Mouse (Mus musculus) adrenal gland, adult (tissue): Measurements from ENCODE around the gene Rbm39.
"Not testable (repeated sequence)": the region's sequence is repeated elsewhere in the genome, so short reads cannot be mapped to it uniquely, and the experiment has no call there.

ENCODE experiments used
- DNase-seq, 2 experiments: peaks; one replicate each; pipeline ENCODE4 v3.0.0; 2022 to 2023; ENCODE audit warnings: low spot score in 1 of 2; ENCODE audit not compliant: inconsistent age in 2 of 2

The Rbm39 gene

GRCm38 (mm10) chr2:156180824-156181590 is 969 bp upstream of the Rbm39 start:
- DNase-seq = peak in 1 of 2 experiments; percentile 72

- no peak for DNase-seq
Observed at GRCm38 (mm10) chr2:156179796-156180093, 293 bp downstream of the Rbm39 start.

GRCm38 (mm10) chr2:156179046-156179795 is 817 bp downstream of the Rbm39 start:
- peak; percentile 82 to 94 for DNase-seq

GRCm38 (mm10) chr2:156177651-156178050 is 2.4 kb downstream of the Rbm39 start:
- DNase-seq = peak in 1 of 2 experiments; percentile 65

GRCm38 (mm10) chr2:156177079-156177478 is 3.0 kb downstream of the Rbm39 start:
- no peak for DNase-seq

DNA sequence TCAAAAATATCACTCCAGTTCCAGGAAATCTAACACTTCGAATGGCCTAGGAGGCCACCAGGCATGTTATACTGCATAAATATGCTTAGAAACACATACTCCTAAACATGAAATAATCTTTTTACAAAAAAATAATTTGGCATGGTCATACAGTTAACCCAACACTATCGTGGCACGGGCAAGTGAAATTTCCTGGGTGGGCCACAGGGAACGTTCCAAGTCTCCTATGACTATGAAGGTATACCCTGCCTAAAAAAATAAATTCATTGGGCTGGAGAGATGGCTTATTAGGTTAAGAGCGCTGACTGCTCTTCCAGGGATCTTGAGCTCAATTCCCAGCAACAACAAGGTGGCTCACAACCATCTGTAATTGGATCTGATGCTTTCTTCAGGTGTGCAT is 13.5 kb downstream of the Rbm39 start:
- DNase-seq = no peak

DNA sequence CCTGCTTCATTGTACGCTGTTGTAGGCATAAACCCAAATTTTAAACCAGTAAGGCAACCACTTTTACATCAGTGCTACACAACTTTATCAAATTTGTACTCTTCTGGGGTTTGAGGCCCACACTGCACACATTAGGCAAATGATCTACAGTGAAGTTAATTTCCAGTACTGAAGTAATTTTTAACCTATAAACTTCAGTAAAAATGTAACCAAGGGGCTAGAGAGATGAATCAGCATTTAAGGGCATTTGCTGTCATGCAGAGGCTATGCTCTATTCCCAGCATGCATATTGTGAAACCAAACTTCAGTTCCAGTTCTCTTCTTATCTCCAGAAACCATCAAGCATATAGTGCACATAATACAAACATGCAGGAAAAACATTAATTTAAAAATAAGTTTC is 14.6 kb downstream of the Rbm39 start:
- no peak for DNase-seq

- DNase-seq = no peak
Observed at GRCm38 (mm10) chr2:156151538-156151937, 28.5 kb downstream of the Rbm39 start.

DNA sequence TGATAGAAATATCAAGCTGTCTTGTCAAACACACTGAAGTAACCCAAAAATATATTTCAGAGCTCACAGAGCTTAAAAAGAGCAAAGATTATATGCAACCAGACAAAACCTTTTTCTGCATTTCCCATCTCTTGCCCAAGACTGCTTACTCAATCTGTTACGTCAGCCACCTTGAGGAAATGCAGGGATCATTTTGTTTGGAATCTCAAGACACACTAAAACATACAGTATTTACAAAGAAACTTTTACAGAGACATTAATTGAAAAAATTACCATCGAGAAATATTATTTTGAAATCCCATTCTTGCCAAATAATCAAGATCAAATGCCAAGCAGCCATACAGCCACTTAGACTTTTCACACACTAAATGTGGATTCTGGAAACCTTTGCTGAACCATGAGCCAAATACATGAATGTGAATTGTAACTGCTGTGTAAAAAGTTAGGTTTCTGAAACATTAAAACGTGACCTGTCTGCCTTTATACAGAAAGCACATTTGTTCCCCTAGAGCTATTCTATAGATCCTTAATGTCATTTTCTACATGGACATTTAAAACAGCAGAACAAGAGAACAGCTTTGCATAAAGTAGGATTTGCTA is 32.6 kb downstream of the Rbm39 start:
- DNase-seq = peak in 1 of 2 experiments; percentile 60

DNA sequence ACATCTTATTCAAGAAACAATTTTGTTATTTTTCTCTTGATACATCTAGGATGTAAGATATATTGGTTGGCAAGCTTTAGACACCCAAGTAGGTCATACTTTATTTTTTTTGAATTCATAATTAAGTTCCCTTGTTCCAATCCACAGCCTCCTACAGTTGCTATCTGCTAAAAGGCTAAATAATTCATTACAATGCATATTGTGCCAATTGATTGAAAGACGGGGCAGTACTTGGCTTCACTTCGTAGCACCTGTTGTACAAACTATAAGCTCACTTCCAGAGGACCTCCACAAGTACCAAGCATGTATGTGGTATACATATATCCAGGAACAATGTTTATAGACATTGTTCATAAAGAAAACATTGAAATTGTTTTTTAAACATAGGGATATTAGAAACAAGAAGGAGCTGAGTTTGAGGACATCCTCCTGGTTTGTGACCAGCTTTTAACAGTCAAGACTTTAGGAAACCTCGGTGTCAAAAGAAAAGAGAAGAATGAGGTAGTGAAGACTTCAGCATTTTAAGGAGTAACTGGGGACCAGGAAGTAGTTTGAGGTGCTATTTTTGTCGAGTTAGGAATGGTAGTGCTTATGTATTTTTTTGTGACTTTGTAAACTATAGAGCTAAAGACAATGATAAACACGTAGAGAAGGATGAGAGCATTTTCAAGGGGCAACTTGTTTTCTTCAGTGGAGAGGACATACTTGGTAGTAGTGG is 33.6 kb downstream of the Rbm39 start:
- no peak for DNase-seq

- DNase-seq = peak in 1 of 2 experiments; percentile 51
Observed at GRCm38 (mm10) chr2:156145486-156146130, 34.4 kb downstream of the Rbm39 start.

DNA sequence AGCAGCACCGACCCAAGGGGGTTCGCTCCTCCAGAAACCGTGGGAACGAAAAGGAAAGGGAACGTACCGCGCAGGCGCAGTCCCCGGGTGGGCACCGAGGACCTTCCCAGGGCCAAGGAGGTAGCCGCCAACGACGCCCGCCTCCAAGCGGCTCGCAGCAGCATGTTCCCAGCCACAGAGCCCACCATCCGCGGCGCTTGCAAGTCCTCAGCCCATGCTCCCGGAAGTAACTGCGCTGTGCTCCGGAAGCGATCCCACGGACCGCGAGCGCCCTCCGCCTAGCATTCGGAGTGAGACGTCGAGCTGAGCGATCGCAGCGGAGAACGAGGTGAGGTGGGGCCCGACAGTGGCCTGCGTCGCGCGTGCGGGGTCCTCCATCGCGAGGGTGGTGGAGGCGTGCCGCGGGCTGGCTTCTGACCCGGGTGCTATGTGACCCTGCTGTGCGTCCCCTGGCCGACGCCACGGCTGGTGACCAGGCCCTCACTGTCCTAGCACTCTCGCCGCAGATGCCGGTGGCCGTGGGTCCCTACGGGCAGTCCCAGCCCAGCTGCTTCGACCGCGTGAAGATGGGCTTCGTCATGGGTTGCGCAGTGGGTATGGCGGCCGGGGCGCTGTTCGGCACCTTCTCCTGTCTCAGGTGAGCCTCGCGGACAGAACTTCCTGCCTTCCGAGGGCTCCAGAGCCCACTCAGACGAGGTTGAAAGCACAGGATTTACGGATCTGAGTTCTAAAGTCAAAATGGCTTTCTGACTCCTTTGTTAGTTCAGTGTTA is 35.9 kb downstream of the Rbm39 start, which contains the start of the genes Romo1 and Nfs1:
Gene Romo1 (plus strand): TSS at position 87 of the 772 bp plus-strand sequence.
Gene Nfs1 (minus strand): TSS at position 234 of the 772 bp plus-strand sequence.
- DNase-seq = peak; percentile 93 to 97

GRCm38 (mm10) chr2:156143367-156143766 is 36.7 kb downstream of the Rbm39 start:
- no peak for DNase-seq

GRCm38 (mm10) chr2:156142820-156143219 is 37.2 kb downstream of the Rbm39 start:
- no peak for DNase-seq

DNA sequence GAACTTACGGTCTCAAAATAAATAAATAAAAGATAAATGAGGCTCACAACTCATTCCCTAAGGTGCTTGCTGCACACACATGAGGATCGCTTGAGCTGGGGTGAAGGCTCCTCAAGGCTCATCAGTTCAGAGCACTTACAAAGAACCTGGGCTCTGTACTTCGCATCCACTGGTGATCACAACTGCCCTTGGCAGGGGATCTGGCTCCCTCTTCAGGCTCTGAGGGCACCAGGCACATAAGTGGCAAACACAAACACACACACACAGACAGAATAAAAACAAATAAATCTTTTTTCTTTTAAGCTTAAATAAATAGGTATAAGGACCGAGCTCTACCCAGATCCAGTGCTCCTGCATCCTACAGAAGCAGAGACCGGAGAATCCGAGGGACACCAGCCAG is 44.3 kb downstream of the Rbm39 start:
- no peak for DNase-seq

DNA sequence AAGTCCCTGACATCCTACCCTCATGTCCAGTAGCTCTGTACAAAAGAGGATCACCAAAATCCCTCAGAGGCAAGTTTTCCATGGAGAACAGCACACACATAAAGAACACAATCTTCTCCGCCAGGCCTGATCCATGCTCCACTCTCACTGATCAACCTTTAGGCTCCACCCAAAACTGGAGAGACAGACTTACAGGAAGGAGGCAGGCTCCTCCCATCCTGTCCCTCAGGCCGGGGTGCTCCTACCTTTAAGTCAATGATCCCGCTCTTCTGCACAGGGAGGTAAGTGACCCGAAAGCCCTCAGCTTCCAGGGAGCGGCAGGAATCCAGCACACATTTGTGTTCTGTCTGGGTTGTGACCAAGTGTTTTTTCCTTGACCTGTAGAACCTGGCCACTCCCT is 45.9 kb downstream of the Rbm39 start:
- no peak for DNase-seq

- DNase-seq = no peak
Observed at GRCm38 (mm10) chr2:156126992-156127391, 53.0 kb downstream of the Rbm39 start, which contains the start of gene Gm28036. Gm28036 (minus strand) TSS chr2:156127092.

DNA sequence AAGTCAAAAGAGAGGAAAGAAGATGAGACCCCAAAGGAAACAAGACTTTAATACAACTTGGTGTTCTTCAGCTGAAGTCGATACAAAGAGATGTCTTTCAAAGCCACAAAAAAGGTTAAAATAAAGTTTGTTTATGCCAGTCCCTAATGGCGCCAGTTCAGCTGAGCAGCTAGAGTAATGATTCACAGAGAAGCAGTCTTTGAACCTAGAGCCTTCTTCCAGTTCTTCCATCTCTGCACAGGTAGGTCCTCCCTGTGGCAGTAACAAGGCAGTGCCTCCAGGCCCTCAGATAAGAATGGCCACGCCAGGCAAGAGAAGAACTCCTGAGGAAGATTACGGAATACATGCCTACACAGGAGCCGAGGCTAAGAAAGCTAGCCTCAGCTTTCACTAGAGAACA is 56.3 kb downstream of the Rbm39 start:
- no peak for DNase-seq

GRCm38 (mm10) chr2:156119566-156119965 is 60.5 kb downstream of the Rbm39 start:
- DNase-seq = no peak

DNA sequence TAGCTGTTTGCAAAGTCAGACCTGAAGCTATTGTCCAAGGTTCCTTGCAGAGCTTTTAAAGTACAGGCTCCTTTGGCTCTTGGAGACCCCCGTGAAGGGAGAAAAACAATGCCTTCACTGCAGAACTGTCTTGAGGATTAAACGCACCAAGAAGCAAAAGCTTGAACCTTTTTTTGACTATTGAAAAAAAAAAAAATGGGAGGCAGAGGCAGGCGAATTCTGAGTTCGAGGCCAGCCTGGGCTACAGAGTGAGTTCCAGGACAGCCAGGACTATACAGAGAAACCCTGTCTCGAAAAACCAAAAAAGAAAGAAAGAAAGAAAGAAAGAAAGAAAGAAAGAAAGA is 68.0 kb downstream of the Rbm39 start:
- DNase-seq = not testable (repeated sequence)
